Mouse (Mus musculus): ENCODE results near the gene Mllt1. TPM values are rescaled to one million over a fixed set of nuclear protein-coding genes. Genes with fewer than 3 reads are reported as not detected.
A peak's percentile ranks its signal among the peaks of the same experiment; 100 is the strongest.

Mllt1 gene
- total RNA-seq, 1 experiment, result 24.6 TPM

GRCm38 (mm10) chr17:56954871-56955270 lies 19.7 kb upstream of the Mllt1 start:
- Histone ChIP-seq H3K9ac (ENCODE audit: insufficient read depth, low read depth, low read length, poor library complexity, severe bottlenecking) (no peak overlapping the region), H3K9me3 (ENCODE audit: control insufficient read depth, insufficient read depth, low read depth, low read length) (no peaks in the 10 kb centered on the region), H3K4me1 (ENCODE audit: control insufficient read depth in 2 of 2, insufficient read depth in 2 of 2, low read length in 2 of 2, poor library complexity in 1 of 2) (peaks cover 2 to 16% of the 10 kb centered on the region in 2 experiments; a peak in 3 of 4 replicates), H3K36me3 (ENCODE audit: control insufficient read depth, insufficient read depth, low read length, poor library complexity, severe bottlenecking) (no peaks in the 10 kb centered on the region), H3K27ac (ENCODE audit: insufficient read depth, low read depth, low read length, poor library complexity, severe bottlenecking) (no peak overlapping the region), H3K4me3 (ENCODE audit: insufficient read depth in 1 of 2, low read depth in 1 of 2, low read length in 2 of 2, poor library complexity in 1 of 2, severe bottlenecking in 1 of 2) (no peak overlapping the region)
- no peak for TF ChIP-seq CHD2 (IDR thresholded peaks at IDR 0.05; ENCODE audit: low read depth, low read length)
- no peak for TF ChIP-seq HCFC1 (IDR thresholded peaks at IDR 0.05; ENCODE audit: borderline replicate concordance, insufficient read depth, low read length)
- TF ChIP-seq MAFK (IDR thresholded peaks at IDR 0.05; ENCODE audit: insufficient read depth, low read depth, low read length), result no peak
- TF ChIP-seq ZC3H11A (IDR thresholded peaks at IDR 0.05; ENCODE audit: borderline replicate concordance, low read depth, low read length), result no peak
- TF ChIP-seq ZNF384 (IDR thresholded peaks at IDR 0.05; ENCODE audit: low read depth, low read length), result no peak
- in situ Hi-C loops (cut with MboI; ENCODE audit: low sequenced_read_pairs in 2 of 2, unreplicated experiment in 2 of 2), result no loop called here
- no peak for DNase-seq (ENCODE audit: low read depth, low spot score)

GRCm38 (mm10) chr17:56952639-56953038 lies 17.4 kb upstream of the Mllt1 start:
- Histone ChIP-seq H3K4me1 (ENCODE audit: control insufficient read depth in 2 of 2, insufficient read depth in 2 of 2, low read length in 2 of 2, poor library complexity in 1 of 2) (peaks cover 0 to 8% of the 10 kb centered on the region in 2 experiments; a peak in 2 of 4 replicates), H3K9me3 (ENCODE audit: control insufficient read depth, insufficient read depth, low read depth, low read length) (no peaks in the 10 kb centered on the region), H3K36me3 (ENCODE audit: control insufficient read depth, insufficient read depth, low read length, poor library complexity, severe bottlenecking) (no peaks in the 10 kb centered on the region), H3K27ac (ENCODE audit: insufficient read depth, low read depth, low read length, poor library complexity, severe bottlenecking) (no peak overlapping the region), H3K9ac (ENCODE audit: insufficient read depth, low read depth, low read length, poor library complexity, severe bottlenecking) (no peak overlapping the region), H3K4me3 (ENCODE audit: insufficient read depth in 1 of 2, low read depth in 1 of 2, low read length in 2 of 2, poor library complexity in 1 of 2, severe bottlenecking in 1 of 2) (no peak overlapping the region)
- DNase-seq (ENCODE audit: low read depth, low spot score), result no peak
- in situ Hi-C loops (cut with MboI; ENCODE audit: low sequenced_read_pairs in 2 of 2, unreplicated experiment in 2 of 2), result no loop called here
- TF ChIP-seq CHD2 (IDR thresholded peaks at IDR 0.05; ENCODE audit: low read depth, low read length) (no peak), MAFK (IDR thresholded peaks at IDR 0.05; ENCODE audit: insufficient read depth, low read depth, low read length) (no peak), ZNF384 (IDR thresholded peaks at IDR 0.05; ENCODE audit: low read depth, low read length) (no peak), ZC3H11A (IDR thresholded peaks at IDR 0.05; ENCODE audit: borderline replicate concordance, low read depth, low read length) (no peak), HCFC1 (IDR thresholded peaks at IDR 0.05; ENCODE audit: borderline replicate concordance, insufficient read depth, low read length) (no peak)

DNA sequence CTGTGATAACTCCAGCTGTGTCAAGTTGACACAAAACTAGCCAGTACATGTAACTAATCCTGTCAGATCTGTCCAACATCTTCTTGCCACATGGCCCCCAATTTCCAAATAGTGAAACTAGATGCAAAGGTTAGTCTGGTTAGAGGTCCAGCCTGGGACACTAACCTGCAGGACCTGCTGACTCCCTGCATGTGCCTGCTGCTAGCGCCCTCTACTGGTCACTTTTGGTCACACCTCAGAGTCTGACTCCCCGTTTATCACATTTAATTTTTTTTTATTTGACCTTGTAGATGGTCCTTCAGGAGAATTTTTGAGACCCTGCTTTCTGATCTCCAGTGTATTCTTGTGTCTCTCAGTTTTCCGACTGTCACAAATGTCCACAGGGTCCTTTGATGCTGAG lies 15.7 kb upstream of the Mllt1 start:
- no peak overlapping the region for H3K4me3 ChIP-seq (ENCODE audit: insufficient read depth in 1 of 2, low read depth in 1 of 2, low read length in 2 of 2, poor library complexity in 1 of 2, severe bottlenecking in 1 of 2)
- H3K27ac ChIP-seq (ENCODE audit: insufficient read depth, low read depth, low read length, poor library complexity, severe bottlenecking), result no peak overlapping the region
- H3K9ac ChIP-seq (ENCODE audit: insufficient read depth, low read depth, low read length, poor library complexity, severe bottlenecking), result no peak overlapping the region
- peak; percentile 52 for DNase-seq (ENCODE audit: low read depth, low spot score)
- in situ Hi-C loops (cut with MboI; ENCODE audit: low sequenced_read_pairs in 2 of 2, unreplicated experiment in 2 of 2), result no loop called here
- no peaks in the 10 kb centered on the region for H3K36me3 ChIP-seq (ENCODE audit: control insufficient read depth, insufficient read depth, low read length, poor library complexity, severe bottlenecking)
- peaks cover 0 to 8% of the 10 kb centered on the region in 2 experiments; a peak in 2 of 4 replicates for H3K4me1 ChIP-seq (ENCODE audit: control insufficient read depth in 2 of 2, insufficient read depth in 2 of 2, low read length in 2 of 2, poor library complexity in 1 of 2)
- TF ChIP-seq HCFC1 (IDR thresholded peaks at IDR 0.05; ENCODE audit: borderline replicate concordance, insufficient read depth, low read length) (no peak), CHD2 (IDR thresholded peaks at IDR 0.05; ENCODE audit: low read depth, low read length) (no peak), MAFK (IDR thresholded peaks at IDR 0.05; ENCODE audit: insufficient read depth, low read depth, low read length) (no peak), ZNF384 (IDR thresholded peaks at IDR 0.05; ENCODE audit: low read depth, low read length) (peak; percentile 84), ZC3H11A (IDR thresholded peaks at IDR 0.05; ENCODE audit: borderline replicate concordance, low read depth, low read length) (peak; percentile 24; the same call in 1 of the 2 replicates)
- no peaks in the 10 kb centered on the region for H3K9me3 ChIP-seq (ENCODE audit: control insufficient read depth, insufficient read depth, low read depth, low read length)

DNA sequence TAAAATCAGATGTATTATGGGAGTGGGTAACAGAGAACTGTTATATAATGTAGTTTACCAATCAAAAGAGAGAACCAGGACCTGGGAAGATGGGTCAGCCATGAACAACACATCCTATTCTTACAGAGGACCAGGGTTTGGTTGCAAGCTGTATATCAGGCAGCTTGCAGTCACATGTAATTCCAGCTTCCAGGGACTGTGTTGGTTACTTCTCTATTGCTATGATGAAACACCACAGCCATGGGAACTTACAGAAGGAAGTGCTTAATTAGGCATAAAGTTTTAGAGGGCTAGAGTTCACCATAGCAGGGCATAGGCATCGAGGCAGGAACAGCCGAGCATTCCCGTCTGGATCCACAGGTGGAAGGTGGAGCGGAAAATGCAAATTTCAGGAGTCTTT lies 3.5 kb upstream of the Mllt1 start:
- no peak for DNase-seq (ENCODE audit: low read depth, low spot score)
- Histone ChIP-seq H3K4me3 (ENCODE audit: insufficient read depth in 1 of 2, low read depth in 1 of 2, low read length in 2 of 2, poor library complexity in 1 of 2, severe bottlenecking in 1 of 2) (no peak overlapping the region), H3K9ac (ENCODE audit: insufficient read depth, low read depth, low read length, poor library complexity, severe bottlenecking) (no peak overlapping the region), H3K36me3 (ENCODE audit: control insufficient read depth, insufficient read depth, low read length, poor library complexity, severe bottlenecking) (no peaks in the 10 kb centered on the region), H3K27ac (ENCODE audit: insufficient read depth, low read depth, low read length, poor library complexity, severe bottlenecking) (no peak overlapping the region), H3K9me3 (ENCODE audit: control insufficient read depth, insufficient read depth, low read depth, low read length) (no peaks in the 10 kb centered on the region), H3K4me1 (ENCODE audit: control insufficient read depth in 2 of 2, insufficient read depth in 2 of 2, low read length in 2 of 2, poor library complexity in 1 of 2) (peaks cover 2 to 6% of the 10 kb centered on the region in 2 experiments; a peak in 2 of 4 replicates)
- TF ChIP-seq ZNF384 (IDR thresholded peaks at IDR 0.05; ENCODE audit: low read depth, low read length), result no peak
- no peak for TF ChIP-seq HCFC1 (IDR thresholded peaks at IDR 0.05; ENCODE audit: borderline replicate concordance, insufficient read depth, low read length)
- TF ChIP-seq ZC3H11A (IDR thresholded peaks at IDR 0.05; ENCODE audit: borderline replicate concordance, low read depth, low read length), result no peak
- no peak for TF ChIP-seq MAFK (IDR thresholded peaks at IDR 0.05; ENCODE audit: insufficient read depth, low read depth, low read length)
- TF ChIP-seq CHD2 (IDR thresholded peaks at IDR 0.05; ENCODE audit: low read depth, low read length), result no peak
- in situ Hi-C loops (cut with MboI; ENCODE audit: low sequenced_read_pairs in 2 of 2, unreplicated experiment in 2 of 2), result loop anchor here in 1 of 2 experiments (10.0 kb wide), 1 partner anchor 134 kb away; no protein-coding TSS in a partner anchor

Measured in ES-E14 (cell line).